Mouse (Mus musculus) ES-Bruce4 (cell line): Measurements from ENCODE around the gene Cdk5rap2.

Experiments
- CTCF ChIP-seq: IDR thresholded peaks from one replicate; pipeline ENCODE4 v1.8.1; 2011; ENCODE audit warnings: low read depth, low read length
- POLR2A ChIP-seq: IDR thresholded peaks from one replicate; pipeline ENCODE4 v1.8.1; 2011; ENCODE audit warnings: low read length; ENCODE audit not compliant: insufficient read depth

DNA sequence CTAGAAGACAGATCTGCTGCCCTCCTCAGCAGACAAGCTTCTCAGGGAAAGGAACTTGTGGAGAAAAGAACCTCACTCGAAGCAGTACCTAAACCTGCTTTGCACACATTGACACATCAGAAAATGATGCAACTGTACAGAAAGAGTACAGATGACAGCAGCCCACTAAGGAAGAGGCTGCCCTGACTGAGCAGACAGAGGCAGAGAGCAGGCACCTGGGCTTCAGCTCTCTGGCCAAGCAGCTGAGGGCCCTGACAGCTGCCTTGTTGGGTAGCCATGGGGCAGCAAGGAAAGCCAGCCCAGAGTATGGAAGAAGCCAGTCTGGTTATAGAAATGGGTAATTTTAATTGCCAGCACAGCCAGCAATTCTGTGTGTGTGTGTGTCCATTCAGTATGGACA, 188.9 kb downstream of the Cdk5rap2 start:
- no peak for TF ChIP-seq CTCF
- no peak for TF ChIP-seq POLR2A
